Mouse (Mus musculus) c-Kit-positive CD71-negative TER-119-negative erythroid progenitor cells, embryonic 14.5 days (primary cell): ENCODE results near the gene Chn2.

ENCODE experiments used
- DNase-seq: peaks from one replicate; pipeline ENCODE4 v3.0.0-alpha.2; 2013; ENCODE audit warnings: low read depth

Gene Chn2

DNA sequence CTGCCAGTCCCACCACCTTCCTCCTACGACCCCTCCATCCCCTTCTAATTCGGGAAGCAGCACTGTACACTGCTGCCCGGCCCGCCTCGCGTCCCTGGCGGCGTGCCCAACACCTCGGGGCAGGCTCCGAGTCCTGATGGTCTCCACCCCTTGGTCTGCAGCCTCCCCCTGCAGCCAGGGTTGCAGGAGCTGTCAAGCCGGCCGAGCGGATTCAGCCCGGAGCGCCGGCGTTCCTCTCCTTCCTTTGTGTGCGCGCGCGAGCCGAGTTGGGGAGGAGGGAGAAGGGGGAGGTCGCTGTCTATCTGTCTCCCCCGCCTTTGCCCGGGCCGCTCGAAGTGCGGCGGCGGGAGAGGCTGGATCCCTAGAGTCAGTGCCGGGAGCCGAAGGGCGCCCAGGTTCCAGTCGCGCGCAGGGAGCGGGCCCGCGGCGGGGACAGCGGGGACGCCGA is at the start of gene Chn2:
TSS of gene Chn2 (plus strand) at position 198 of the 448 bp plus-strand sequence.
- DNase-seq = peak; percentile 19

DNA sequence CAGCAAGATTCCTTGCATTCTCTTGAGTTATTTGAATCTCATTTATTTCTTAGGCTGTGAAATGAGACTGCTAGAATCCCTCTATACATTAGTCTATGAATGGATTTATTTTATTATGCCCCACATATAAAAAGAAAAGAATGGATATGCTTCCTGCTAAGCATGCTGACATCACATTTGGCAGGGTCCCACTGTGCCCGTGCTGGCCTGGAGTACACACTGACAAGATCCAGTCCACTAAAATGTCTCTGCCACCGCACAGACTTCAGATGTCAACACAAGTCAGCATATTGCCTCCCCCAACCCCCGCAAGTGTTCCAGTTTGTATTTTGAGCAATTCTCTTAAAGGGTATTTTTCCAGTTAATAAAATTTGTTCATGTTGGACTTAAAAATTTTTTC is 47.0 kb upstream of the Chn2 start:
- DNase-seq = no peak

DNA sequence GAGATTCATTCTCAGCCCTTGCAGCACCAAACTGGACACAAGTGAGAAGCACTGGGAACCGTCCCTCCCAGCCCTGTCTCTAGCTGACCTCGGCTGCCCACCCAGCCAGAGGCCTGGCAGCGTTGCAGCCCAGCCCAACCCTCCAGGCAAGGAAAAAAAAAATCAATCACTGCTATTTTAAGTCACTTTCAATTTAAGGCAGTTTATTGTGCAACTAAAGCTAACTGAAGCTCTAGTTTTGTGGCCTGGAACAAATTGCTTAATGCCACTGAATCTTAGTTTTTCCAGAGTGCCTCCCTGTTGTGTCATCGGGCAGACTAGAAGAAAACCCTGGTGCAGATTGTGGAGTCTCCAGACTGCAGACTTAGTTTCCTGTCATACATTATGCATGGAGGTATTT is 43.8 kb upstream of the Chn2 start:
- no peak for DNase-seq

GRCm38 (mm10) chr6:53996226-53996955 is 43.0 kb upstream of the Chn2 start:
- DNase-seq = no peak

DNA sequence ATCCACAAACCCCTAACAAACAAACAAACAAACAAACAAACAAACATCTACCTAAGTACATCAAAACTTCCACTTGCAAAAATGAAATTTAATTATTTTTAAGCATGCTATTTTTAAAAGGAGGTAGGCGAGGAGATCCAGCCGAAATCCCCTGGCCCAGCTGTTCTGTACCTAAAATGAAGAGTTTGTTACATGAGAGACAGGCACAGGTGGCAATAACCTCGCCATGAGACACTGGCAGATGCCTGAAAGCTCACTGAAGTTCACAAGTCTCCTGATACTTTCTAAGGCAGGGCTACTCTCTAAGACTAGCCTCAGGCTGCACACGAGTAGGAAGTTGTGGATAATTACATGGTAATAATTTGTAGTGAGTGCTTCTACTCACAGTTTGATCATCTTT is 34.1 kb upstream of the Chn2 start:
- DNase-seq = no peak

DNA sequence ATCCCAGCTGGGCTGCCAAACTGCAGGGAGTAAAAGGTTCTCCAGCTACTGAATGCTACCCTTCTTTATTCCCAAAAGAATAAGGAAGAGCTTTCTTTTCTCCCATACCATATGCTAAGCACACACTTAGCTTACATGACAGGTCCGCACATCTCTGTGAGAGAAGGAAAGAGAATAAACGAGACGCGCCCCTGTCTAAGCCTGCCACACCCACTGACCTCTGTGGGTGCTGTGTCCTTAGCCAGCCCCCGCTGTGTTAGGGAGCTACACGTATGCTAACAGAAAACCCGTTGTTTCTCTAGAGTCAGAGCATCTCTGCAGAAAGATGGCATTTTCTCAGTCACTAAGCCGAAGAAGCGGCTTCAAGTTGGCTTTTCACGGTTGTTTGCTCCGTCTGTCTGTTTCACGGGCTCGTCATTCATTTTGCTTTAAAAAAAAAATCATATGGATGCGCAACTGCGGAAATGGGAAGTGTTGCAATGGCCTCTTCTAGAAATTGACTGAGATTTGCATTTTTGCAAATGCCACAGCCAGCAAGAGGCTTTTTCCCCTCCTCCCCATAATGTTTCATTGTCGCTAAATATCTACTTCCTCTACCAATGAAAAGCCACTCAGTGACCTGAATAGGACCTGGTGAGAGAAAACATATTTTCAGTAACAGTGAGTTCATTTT is 30.8 kb upstream of the Chn2 start:
- no peak for DNase-seq

GRCm38 (mm10) chr6:54009293-54009692 is 30.1 kb upstream of the Chn2 start:
- DNase-seq = no peak

DNA sequence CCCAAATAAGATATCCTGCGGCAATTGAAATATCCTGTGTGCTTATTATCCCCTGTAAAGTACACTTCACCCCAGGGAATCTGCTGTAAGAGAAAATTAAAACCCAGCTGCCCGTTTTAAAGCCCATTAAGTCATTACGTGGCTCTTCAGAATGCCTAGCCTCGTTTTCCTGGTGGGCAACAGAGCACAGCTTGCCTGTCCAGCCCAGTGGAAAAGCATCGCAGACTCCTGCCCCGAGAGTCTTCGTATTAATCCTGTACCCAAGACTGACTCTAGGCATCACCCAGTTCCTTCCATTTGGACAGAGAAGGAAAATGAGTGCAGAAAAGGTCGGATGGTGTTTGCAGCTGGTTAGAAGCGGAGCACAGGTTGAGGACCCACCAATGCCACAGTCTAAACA is 29.0 kb upstream of the Chn2 start:
- no peak for DNase-seq

- no peak for DNase-seq
Measured at GRCm38 (mm10) chr6:54012163-54012562, 27.2 kb upstream of the Chn2 start.

GRCm38 (mm10) chr6:54018038-54018437 is 21.3 kb upstream of the Chn2 start:
- no peak for DNase-seq

- DNase-seq = no peak
Measured at GRCm38 (mm10) chr6:54018861-54019260, 20.5 kb upstream of the Chn2 start.

GRCm38 (mm10) chr6:54021123-54021789 is 18.1 kb upstream of the Chn2 start:
- DNase-seq = no peak

- DNase-seq = no peak
Measured at GRCm38 (mm10) chr6:54023846-54024245, 15.5 kb upstream of the Chn2 start.

GRCm38 (mm10) chr6:54028706-54029105 is 10.6 kb upstream of the Chn2 start:
- no peak for DNase-seq

GRCm38 (mm10) chr6:54030351-54030750 is 9.0 kb upstream of the Chn2 start:
- DNase-seq = no peak

- no peak for DNase-seq
Measured at GRCm38 (mm10) chr6:54030776-54031175, 8.6 kb upstream of the Chn2 start.

GRCm38 (mm10) chr6:54034471-54034870 is 4.9 kb upstream of the Chn2 start:
- DNase-seq = peak; percentile 22

DNA sequence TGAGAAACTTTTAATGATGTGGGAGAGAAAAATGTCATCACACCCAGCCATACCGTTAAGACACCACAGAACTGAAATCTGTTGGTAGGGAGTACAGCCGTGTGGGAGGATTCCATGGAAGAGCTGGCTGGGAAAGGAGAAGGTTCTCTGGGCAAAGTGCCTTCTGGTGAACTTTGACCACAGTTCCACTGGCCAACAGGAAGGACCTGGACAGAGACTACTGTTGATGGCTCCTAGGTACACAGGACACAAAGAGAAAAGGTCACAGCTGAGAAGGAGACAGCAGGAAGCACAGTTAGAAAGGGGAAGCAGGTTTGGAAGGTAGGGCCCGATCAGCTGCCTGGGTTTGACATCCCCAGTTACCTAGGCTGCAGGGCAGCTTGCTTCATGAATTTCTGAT is 3.8 kb upstream of the Chn2 start:
- no peak for DNase-seq

DNA sequence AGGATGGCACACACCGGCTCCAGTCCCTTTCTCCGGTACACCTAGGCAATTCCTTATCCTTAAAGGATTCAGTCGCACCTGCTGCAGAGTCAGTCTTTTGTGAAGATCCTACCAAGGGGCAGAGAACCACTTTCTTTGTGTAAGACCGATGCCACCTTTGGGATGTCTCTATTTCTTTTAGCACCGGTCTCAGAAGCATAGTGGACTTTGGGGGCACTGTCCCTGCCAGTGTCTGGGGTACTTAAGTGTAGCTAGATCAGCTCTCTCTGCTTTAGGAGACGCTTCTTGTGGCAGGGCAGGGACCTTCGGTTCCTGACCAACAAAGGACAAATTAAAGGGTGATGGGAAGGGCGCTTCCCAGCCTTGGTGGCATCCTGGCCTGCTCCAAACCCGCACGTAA is 488 bp upstream of the Chn2 start:
- no peak for DNase-seq

DNA sequence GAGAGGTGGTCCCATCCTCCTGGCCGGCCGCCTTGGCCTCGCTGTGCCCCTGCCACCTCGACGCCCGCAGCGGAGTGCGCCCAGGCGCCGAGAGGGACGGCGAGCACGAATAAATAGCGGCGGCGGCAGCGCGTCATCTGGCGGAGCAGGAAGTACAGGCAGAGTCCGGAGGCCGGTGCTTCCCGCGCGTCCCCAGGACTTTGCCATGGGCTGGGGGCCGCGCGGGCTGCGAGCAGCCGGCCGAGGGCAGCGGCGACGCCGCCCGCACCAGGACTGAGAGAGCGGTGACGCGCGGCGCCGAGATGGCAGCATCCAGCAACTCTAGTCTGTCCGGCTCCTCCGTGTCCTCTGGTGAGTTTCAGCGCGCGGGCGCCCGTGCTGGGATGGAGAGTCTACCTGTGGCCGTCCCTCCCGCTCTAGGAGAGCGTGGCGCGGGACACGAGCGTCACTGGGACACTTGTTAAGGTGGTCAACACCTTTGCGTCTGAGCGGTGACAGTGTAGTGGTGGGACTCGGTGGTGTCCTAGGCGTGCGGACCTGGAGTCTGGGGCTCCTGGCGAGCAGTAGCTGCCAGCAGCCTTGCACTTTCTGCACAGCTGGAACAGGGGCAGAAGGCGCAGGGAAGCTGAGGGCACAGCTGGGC is 572 bp downstream of the Chn2 start:
- peak; percentile 13 for DNase-seq

GRCm38 (mm10) chr6:54040448-54040844 is 1.1 kb downstream of the Chn2 start:
- no peak for DNase-seq

DNA sequence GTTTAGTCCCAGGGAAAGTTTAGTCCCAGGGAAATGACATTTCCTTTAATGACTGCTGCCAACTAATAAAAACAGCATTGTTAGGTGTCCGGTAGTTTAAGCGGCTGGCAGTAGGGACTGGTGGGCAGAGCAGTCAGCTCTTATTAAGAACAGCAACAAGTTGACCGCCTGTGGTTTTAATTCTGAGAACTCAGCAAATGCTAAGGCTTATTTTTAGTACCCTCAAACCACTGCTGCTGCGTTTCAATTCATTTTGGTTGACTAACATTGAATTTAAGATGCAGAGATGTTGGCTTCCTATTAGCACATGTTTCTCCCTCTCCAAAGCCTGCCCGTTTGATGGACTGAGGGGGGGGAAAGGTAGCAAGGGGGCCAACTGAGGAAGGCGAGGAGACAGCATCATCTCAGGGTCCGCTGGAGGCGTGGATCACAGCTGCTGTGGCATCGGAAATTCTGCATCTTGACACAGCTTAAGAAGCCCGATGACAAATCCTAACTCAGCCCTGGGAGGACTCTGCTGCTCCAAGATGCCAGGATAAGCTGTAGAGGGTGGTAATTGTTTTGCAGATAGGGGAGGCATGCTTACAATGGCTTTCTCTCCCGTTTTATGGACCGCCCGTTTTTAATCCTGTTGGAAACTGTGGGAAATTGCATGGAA is 2.2 kb downstream of the Chn2 start:
- DNase-seq = no peak
